Comparison of ENCODE assay signal across 14 mouse cellular contexts in genomic region chr8:69877992-69878391, GRCm38 (mm10). TPM values are rescaled to one million over a fixed set of nuclear protein-coding genes. Genes with fewer than 3 reads are reported as not detected.
"Had no signal": no experiment of that assay in that cellular context is flagged by ENCODE, and none has a peak within 500 bp of the region (broad histone marks: within the 10 kb centered on the region; RNA-seq: fewer than 3 reads in every experiment).

No protein-coding gene starts in this region.

- DNase-seq: liver, postnatal 0 days; lung, adult 2 months; lung, postnatal 14 days; lung, postnatal 4 days; midbrain, embryonic 14.5 days; right cerebral cortex, postnatal 14 days; thymus, adult 2 months; thymus, postnatal 25 days; thymus, postnatal 4 days had no signal

- ATAC-seq: liver, postnatal 0 days; lung, postnatal 0 days; midbrain, embryonic 16.5 days had no signal

RNA-seq across cellular contexts. Expression of gene Cilp2, which starts 9.5 kb away (rescaled TPM):
- total RNA-seq: megakaryocyte, adult 5-6 weeks; megakaryocyte-erythroid progenitor cell, adult 5-6 weeks; neutrophil, adult 5-6 weeks had no signal

RNA-seq across cellular contexts. Expression of gene Tssk6, which starts 24.0 kb away (rescaled TPM):
- total RNA-seq: megakaryocyte-erythroid progenitor cell, adult 5-6 weeks had no signal

RNA-seq across cellular contexts. Expression of gene Yjefn3, which starts 24.5 kb away (rescaled TPM):
- total RNA-seq: megakaryocyte, adult 5-6 weeks; megakaryocyte-erythroid progenitor cell, adult 5-6 weeks; neutrophil, adult 5-6 weeks had no signal
